ENCODE assay signal across 8 mouse cellular contexts in genomic region chr15:100845049-100845879, GRCm38 (mm10). TPM values are rescaled to one million over a fixed set of nuclear protein-coding genes. Genes with fewer than 3 reads are reported as not detected.
DNase-seq lines count a peak whose midpoint lies in the region; ATAC-seq lines count a peak whose summit lies in the region.

No protein-coding gene starts in this region.

- H3K4me2 ChIP-seq in forebrain, embryonic 13.5 days = no peak overlapping the region
- no peak overlapping the region for H3K4me2 ChIP-seq in midbrain, embryonic 13.5 days (replicated peaks)

- WGBS in forebrain, embryonic 13.5 days = 66% methylated on average over 26 of the region's 26 CpGs
- 61% methylated on average over 26 of the region's 26 CpGs for WGBS in midbrain, embryonic 13.5 days

- H3K4me3 ChIP-seq in forebrain, embryonic 13.5 days = no peak overlapping the region
- no peak overlapping the region for H3K4me3 ChIP-seq in midbrain, embryonic 13.5 days (replicated peaks)

- DNase-seq in CD4-positive, CD25-positive, alpha-beta regulatory T cell, adult 2 months (ENCODE audit: low read depth, low spot score) = peak; percentile 77
- peak; percentile 31 to 46 for DNase-seq in kidney, postnatal 36 days
- peak; percentile 21 for DNase-seq in yolk sac, embryonic 10.5 days (ENCODE audit: low spot score)
- DNase-seq in left cerebral cortex, postnatal 36 days (ENCODE audit: low spot score in 2 of 2) = no peak
- no peak for DNase-seq in layer of hippocampus, adult 9-10 months (ENCODE audit: low spot score)

- peak overlapping the region; percentile 31; the same call in 1 of the 2 replicates for H3K27ac ChIP-seq in forebrain, embryonic 13.5 days
- H3K27ac ChIP-seq in midbrain, embryonic 13.5 days = peak overlapping the region; percentile 14; the same call in 1 of the 2 replicates

- ATAC-seq in activated CD4-positive, CD25-positive, alpha-beta regulatory T cell, adult 4 months = peak; percentile 98
- no peak for ATAC-seq in forebrain, embryonic 13.5 days
- no peak for ATAC-seq in midbrain, embryonic 13.5 days

- no peaks in the 10 kb centered on the region for H3K27me3 ChIP-seq in forebrain, embryonic 13.5 days
- H3K27me3 ChIP-seq in midbrain, embryonic 13.5 days = peaks cover 2% of the 10 kb centered on the region; the same call in 1 of the 2 replicates

- H3K36me3 ChIP-seq in forebrain, embryonic 13.5 days (ENCODE audit: poor library complexity, severe bottlenecking) = no peaks in the 10 kb centered on the region
- H3K36me3 ChIP-seq in midbrain, embryonic 13.5 days = no peaks in the 10 kb centered on the region

- intact Hi-C loops in left cerebral cortex, postnatal 36 days (cut with DNase I) = no loop called here

- peaks cover 4% of the 10 kb centered on the region; the same call in 1 of the 2 replicates for H3K9me3 ChIP-seq in forebrain, embryonic 13.5 days (replicated peaks)
- peaks cover 4% of the 10 kb centered on the region for H3K9me3 ChIP-seq in midbrain, embryonic 13.5 days

- no peak overlapping the region for H3K9ac ChIP-seq in forebrain, embryonic 13.5 days
- H3K9ac ChIP-seq in midbrain, embryonic 13.5 days (replicated peaks) = no peak overlapping the region

- 0 out of 2 replicates have a peak, but pooled peaks cover 9% of the 10 kb centered on the region for H3K4me1 ChIP-seq in forebrain, embryonic 13.5 days
- 0 out of 2 replicates have a peak, but pooled peaks cover 8% of the 10 kb centered on the region for H3K4me1 ChIP-seq in midbrain, embryonic 13.5 days (replicated peaks)

RNA-seq across cellular contexts. Expression of gene Scn8a, which starts 24.4 kb away (rescaled TPM):
- polyA plus RNA-seq in activated CD4-positive, CD25-positive, alpha-beta regulatory T cell, adult 4 months (2017; shearing (Covaris generic)) = 1 to 10 TPM in 1 of 2 experiments, under 1 TPM in 1; 0.52 to 2.2 TPM
- 13.3 and 17.1 TPM in 2 replicates for polyA plus RNA-seq in forebrain, embryonic 13.5 days (2015; fragmentation: Nextera tagmentation; extraction: Ambion mirVana)
- polyA plus RNA-seq in midbrain, embryonic 13.5 days (2015; fragmentation: Nextera tagmentation; extraction: Ambion mirVana) = 20.2 and 23.0 TPM in 2 replicates
- total RNA-seq in left cerebral cortex, postnatal 36 days (2021) = 100 to 1,000 TPM; 222 to 250 TPM

Comparison
In these comparisons a context has a peak if more than half of its experiments do, and no peak if none do; other contexts are left out.
1. DNase-seq: peak in CD4-positive, CD25-positive, alpha-beta regulatory T cell, adult 2 months (single experiment), kidney, postnatal 36 days (2 of 2) and yolk sac, embryonic 10.5 days (single experiment); none in left cerebral cortex, postnatal 36 days (0 of 2) and layer of hippocampus, adult 9-10 months (single experiment).